Mouse (Mus musculus): ENCODE measurements around the gene Dnah6.
A peak's percentile ranks its signal among the peaks of the same experiment; 100 is the strongest.

Dnah6 gene

DNA sequence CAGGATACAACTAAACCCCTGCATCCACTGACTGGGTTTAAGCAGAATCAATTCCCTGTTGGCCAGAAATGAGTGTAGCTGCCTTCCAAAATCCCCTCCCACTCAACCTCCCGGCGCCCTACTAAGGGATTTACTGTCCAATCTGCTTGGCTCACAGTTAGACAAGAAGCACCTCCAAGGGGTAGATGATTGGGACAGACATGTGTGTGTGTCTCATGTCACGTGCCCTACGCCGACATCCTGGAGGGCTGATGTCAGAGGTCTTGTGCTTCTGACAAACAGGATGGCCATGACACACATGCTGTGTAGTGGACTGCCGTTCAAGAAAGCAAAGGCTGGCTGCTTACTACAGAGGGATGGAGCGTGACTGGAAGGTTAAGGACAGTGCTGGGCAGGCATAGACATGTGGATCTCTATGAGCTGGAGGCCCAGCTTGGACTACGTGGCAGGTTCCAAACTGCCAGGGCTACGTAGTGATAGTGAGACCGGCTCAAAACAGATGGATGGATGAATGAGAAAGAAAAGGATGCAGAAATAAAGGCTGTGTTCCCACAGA is 202.6 kb downstream of the Dnah6 start:
- DNase-seq, result no peak

DNA sequence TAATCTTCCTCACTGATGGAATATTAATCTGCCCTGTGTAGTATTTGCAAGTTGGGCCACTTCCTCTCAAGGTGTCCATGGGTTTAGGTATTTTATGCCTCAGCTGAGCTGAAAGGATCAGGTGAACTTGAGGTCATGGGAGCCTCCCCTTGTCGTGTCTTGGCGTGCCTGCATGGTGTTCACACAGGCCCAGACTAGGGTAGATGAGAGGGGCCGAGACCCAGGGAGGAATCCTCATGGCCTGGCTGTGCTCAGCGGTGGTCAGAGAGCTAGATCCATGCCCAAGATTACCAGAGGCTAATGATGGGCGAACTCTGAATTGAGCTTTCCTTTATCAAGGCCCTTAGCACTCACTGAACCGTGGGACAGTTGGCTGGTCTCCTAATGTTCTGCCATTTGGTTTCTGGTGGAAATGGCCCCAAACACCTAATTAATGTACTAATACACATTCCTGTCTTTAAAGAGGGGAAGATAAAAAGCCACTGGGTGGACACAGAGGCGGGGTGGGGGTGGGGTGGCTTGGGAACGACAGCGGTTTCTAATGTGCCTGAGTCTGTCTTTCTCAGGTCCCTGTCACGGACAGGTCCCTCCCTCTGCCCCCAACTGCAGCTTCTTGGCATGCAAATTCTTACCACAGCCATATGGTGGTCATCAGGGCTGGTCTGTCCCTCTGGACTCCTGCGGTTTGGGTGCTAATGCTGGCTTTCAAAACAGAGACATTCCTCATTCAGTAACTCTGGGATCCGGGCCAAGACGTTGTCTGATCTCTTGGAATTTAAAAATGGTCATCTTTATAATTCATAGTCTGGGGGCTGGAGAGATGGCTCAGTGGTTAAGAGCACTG is 206.9 kb downstream of the Dnah6 start:
- DNase-seq, result no peak

DNA sequence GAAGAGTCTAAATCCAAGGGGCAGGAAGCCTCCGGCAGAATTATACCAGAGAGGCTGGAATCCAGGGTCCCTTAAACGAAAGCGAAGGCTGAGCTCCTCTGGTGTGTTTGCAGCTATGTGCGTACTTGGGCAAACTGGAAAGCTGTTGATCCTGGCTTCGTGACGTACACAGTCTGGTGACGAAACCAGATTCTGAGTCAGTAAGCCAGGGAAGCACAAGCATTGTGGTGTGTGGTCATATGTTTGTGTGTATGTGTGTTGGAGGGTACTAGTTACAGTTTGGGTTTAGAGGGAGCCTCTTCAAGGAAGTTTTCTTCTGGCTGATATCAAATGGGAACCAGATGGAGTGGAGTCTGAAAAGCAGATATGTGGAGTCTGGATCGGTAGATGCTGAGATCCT is 208.5 kb downstream of the Dnah6 start:
- no peak for DNase-seq

DNA sequence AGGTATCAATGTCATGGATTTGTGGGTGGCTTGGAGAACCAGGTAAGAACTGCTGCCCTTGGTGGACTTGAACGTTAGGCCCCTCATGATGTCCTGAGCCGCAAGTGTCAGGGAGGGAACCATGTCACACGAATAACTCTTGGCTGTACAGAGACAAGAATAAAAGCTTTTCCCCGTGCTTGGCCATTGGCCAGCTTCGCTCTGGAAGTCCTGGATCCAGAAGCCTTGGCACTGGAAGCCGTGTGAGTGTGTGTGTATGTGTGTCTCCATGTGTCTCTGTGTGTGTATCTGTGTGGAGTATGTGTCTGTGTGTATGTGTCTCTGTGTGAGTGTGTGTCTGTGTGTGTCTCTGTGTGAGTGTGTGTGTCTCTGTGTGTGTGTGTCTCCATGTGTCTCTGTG is 209.6 kb downstream of the Dnah6 start:
- no peak for DNase-seq

DNA sequence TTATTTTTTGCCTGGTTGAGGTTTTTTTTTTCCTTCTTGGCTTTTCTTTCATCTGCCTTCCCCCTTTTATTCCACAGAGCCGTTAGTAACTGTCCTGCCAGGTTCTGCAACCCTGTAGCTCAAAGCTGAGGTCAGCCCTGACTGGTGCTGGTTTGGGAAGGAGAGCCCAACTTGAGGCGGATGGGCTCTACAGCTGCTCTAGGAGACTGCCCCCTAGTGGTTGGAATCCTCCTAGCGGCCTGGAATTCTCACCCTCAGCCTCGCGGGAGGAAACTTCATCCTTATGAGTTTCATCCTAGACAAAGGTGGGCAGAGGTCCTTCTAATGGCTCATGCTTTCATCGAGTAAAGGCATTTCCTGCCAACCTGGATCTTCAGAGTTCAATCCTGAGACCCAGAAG is 211.4 kb downstream of the Dnah6 start:
- DNase-seq, result peak; percentile 16

DNA sequence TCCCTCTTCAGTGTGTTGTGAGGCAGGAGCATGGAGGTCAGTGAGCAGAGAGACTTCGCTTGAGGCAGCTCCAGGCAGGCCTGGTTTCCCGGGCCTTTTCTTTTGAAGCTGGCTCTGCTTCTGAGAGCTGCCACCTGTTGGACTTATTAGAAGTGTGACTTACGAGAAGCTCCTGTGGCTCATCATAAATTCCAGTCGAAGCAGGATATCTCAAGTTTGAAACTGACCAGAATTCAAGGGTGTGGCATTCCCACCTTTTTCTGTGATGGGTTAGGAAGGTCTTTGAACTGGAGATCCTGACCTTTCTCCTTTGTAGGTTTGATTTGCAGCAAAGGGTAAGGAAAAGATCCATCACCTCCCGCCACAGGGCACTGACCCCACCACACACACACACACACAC is 217.8 kb downstream of the Dnah6 start:
- DNase-seq, result no peak

DNA sequence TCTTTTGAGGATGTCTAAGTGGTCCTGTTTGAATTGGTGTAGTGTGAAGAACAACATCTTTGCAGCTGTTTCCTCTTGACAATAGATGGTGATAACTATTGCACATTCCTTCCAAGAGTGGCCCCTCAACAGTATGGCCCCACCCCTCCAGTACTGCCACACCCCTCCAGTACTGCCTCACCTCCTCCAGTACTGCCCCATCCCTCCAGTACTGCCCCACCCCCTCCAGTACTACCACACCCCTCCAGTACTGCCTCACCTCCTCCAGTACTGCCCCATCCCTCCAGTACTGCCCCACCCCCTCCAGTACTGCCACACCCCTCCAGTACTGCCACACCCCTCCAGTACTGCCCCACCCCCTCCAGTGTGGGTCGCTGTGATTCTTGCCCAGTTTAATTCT is 219.1 kb downstream of the Dnah6 start:
- DNase-seq, result no peak

DNA sequence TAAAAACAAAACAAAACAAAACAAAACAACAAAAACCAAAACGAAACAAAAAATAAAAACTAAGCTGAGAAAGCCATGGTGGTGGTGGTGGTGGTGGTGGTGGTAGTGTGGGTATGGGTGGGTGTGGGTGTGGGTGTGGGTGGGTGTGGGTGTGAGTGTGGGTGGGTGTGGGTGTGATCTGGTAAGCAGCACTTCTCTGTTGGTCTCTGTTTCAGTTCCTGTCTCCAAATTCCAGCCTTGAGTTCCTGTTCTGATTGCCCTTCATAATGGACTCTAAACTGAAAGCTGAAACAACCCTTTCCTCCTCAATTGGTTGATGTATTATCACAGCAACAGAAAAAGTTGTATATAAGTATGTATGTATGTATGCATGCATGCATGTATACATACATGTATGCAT is 222.6 kb downstream of the Dnah6 start:
- no peak for DNase-seq

DNA sequence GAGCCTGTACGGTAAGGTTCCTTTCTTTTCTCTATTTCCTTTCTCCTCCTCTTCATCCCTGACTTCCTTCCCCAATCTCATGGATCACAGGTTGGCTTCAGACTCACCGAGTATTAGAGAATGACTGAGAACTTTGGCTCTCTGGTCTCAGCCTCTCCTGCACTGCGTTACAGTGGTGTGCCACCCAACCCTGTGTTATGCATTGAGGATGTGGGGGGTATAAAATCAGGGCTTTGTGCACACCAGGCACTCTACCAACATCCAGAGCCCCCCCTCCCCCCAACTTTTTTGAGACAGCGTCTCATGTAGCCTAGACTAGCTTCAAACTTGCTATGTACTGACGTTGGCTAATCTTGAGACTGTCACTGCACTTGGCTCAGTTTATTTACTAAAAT is 227.8 kb downstream of the Dnah6 start:
- no peak for DNase-seq

DNA sequence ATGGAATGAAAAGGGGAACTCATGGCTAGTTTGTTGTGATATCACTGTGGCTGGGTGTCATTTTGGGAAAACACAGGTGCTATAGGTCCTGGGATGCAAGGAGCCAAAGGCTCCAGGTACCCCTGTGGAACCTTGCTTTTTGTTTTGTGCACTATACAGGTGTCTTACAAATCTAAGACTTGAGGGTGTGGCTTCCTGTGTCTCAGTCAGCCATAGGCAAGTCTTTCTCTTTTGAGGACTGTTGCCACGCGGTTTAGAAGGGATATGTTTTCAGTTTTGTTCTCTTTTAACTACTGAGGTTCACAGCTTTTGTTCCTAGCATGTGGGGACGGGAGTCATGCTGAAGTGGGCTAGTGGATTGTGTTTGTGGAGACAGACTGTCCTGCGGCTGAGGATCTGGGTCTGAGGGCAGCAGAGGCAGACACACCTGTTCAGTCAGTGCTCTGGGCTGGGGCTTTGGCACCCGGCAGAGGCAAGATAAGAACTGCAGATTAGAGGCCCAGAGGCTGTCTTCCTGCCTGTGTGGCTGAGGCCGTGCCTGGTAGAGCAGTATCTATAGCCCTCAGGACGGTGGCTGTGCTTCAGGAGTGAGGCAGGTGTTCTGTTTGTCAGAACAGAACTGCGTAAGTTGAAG is 228.3 kb downstream of the Dnah6 start:
- no peak for DNase-seq

DNA sequence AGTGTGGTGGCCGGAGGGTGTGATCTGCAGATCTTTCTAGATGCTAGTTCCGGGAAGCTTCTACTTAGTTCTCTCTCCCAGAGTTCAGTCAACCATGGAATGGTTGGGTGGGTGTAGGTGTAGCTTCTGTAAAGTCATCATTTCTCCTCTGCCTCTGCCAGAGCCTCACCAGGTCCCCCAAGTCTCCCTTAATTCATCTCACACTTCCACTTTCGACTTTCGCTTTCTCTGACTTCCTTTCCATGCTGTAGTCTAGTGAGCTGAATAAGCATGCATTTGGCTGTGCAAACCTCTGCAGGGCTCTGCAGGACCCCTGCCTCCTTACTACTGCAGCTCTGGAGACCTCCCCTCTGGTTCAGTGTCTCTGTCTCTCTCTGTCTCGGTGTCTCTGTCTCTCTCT is 231.2 kb downstream of the Dnah6 start:
- DNase-seq, result no peak

DNA sequence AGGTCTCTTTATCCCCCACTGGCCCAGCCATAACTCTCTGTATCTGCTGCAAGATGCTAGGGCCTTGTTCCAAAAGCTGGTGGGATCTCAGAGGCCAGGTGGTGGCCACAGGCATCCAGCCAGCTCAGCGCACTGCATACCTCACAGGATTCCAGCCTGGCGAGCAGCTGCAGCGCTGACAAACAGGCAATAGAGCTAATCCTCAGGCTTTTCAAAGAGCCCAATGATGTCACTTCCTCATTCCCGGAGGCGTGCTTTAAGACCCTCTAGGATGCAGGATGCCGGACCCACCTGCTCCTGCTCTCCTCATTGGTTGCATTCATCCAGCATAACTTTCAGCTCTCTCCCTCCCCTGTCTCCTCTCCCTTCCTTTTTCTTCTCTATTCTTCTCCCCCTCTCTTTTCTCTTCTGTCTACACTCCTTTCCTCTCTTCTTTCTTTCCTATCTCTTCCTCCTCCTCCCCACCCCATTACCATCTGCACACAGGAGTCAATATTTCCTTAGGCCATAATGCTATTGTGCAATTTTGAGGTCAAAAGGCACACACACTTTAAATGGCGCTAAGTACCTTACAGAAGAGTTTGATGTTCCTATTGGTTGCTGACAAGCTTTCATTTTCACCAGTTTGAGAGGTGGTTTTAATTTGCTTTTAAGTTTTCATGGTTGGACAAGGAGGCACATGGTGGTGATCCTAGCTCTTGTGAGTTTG is 232.3 kb downstream of the Dnah6 start:
- DNase-seq, result peak; percentile 62

DNA sequence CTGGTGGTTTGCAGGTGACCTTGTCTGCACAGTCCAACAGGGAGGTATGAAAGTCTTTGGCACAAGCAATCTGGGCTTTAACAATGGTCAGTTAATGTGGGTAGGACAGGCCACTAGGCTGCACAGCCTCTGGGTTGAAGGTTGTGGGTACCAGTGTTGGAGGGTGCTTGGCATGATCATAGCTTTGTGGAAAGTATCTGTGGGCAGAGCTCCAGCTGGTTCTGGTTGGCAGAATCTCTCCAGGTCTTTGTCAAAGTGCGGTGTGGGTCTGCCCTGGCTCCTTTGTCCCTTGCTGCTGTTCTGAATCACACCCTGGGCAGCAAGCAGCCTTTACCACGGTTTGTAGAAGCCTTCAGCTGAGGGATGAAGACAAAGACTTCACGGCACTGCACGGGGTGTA is 238.9 kb downstream of the Dnah6 start:
- no peak for DNase-seq

DNA sequence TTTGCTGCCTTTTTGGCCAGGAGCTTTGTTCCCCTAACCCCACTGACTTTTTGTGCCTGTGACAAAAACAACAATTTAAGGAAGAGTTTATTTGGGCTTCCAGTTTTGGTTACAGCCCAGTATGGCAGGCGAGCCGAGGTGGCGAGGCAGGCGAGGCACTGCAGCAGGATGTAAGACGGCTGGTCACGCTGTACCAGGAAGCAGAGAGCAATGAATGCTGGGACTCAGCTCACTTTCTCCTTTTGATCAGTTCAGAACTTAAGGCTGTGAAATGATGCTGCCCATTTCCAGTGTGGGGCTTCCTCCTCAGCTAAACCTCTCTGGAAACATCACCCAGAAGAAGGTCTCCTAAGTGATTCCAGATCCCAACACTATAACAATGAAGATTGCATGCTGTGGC is 239.6 kb downstream of the Dnah6 start:
- DNase-seq, result no peak

DNA sequence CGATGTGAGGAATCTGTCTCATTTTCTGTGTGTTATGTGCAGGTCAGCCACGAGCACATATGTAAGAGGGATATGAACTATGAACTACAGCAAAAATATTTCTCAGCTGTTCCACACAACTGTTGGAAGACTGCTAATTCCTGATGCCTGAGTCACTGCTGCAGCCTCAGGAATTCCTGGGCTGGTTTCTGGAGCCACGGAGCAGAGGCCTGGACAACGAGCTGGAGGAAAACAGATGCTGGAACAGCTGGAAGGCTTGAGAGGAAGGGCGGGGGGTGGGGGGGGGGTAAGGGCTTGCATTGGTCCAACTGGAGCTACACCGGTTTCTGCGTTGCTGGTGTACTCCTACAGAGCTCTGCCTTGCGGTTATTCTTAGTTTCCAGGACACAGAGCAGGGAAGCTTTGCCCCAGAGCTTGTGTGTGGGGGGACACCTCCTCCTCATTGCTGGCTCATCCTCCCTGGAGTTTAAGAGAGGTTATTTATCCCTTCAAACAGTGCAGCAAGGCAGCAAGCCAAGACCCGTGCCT is 240.3 kb downstream of the Dnah6 start:
- DNase-seq, result no peak

DNA sequence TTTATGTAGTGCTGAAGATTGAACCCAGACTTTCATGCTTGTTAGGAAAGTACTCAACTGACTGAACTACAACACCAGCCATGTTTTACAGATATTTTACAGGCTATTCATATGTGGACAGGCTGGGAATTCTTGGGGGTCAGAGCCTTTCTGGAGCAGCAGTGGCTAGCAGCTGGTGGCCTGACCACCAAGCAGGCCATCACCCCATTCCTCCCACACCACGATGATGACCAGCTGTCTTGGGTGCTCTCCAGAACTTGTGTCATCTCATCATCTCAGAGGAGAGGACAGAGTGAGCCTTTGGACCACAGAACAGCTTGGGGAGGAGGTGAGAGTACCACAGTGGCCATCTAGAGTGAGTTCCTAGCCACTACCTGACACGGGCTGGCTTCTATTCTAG is 244.6 kb downstream of the Dnah6 start:
- no peak for DNase-seq

DNA sequence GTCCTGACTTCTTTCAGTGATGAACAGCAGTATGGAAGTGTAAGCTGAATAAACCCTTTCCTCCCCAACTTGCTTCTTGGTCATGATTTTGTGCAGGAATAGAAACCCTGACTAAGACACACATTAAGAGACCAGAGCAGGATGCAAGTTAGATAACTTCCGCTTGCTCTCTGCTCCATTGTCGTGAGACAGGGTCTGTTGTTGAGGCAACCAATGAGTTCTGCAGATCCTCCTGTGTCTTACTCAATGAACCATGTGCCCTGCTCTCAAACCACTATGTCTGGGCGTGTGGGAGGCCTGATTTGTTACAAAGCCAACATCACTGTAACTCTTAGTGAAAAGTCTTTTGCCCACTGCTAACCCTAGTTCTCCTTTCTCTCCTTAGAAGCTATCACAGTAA is 250.4 kb downstream of the Dnah6 start:
- DNase-seq, result no peak

DNA sequence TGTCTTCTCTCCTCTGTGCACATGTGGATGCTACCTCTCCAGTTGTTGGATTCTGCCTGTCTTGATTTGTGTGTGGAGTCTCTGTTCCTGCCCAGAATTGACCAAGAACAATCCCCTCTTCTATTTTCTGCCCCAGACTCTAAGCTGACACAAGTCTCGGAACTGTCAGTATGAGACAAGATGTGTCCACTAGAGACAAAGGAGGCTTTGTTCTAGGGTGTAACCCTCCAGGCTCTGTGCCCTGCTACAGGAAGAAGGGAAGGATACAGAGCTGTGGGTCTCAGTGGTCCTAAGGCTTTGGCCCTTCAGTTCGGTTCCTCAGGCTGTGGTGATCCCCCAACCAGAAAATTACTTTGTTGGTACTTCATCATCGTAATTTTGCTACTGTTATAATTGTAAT is 251.7 kb downstream of the Dnah6 start:
- DNase-seq, result no peak

All from cerebellum, adult 11-12 months (tissue).